Mouse (Mus musculus): ENCODE data around the gene P2ry14.

DNA sequence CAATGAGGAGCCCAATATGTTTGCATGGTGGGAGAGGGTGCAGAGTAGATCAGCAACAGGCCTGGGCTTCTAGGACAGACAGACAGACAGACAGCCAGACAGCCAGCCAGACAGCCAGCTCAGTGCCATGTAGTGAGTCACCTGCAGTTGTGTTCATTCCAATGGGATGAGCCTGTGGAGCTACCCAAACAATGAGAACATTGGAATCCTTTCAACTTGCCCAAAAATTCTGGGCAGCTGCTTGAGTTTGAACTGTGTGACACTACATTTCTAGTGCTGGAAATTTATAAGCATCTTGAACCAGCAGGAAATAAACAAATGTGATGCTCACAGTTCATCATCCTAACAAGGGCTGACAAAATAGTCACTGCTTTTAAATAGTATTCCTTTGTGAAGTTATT lies 13.8 kb downstream of the P2ry14 start:
- TF ChIP-seq CTCF (IDR thresholded peaks at IDR 0.05; ENCODE audit: borderline replicate concordance, insufficient read depth, low read length) = no peak
- no peak for TF ChIP-seq POLR2A (IDR thresholded peaks at IDR 0.05; ENCODE audit: low read depth, low read length)
